Mouse (Mus musculus) cerebral cortex, adult 2 months (tissue): ENCODE results near the gene Olfr1375.

Experiments used
- WGBS: fragments of 180-500 bp; shearing (Covaris S2); methylation state at CpG from one replicate; pipeline ENCODE4 v1.1.7; 2018; 5-methylcytosine and 5-hydroxymethylcytosine counted together

The Olfr1375 gene

GRCm38 (mm10) chr11:51047809-51048208, at the start of gene Olfr1375:
TSS of gene Olfr1375 (plus strand) at chr11:51048109.
- WGBS = 75% methylated on average over 3 of the region's 3 CpGs

- WGBS = 79% methylated on average over 5 of the region's 5 CpGs
Observed at GRCm38 (mm10) chr11:51003296-51003695, 44.6 kb upstream of the Olfr1375 start, which contains the start of gene Olfr51. TSS of gene Olfr51 (plus strand) at chr11:51003596.

- 72% methylated on average over 5 of the region's 5 CpGs for WGBS
Observed at GRCm38 (mm10) chr11:51011821-51012220, 36.1 kb upstream of the Olfr1375 start.

GRCm38 (mm10) chr11:51013936-51014335, 34.0 kb upstream of the Olfr1375 start, which contains the start of gene Olfr54:
TSS of gene Olfr54 (plus strand) at chr11:51014236.
- WGBS = 48% methylated on average over 1 of the region's 1 CpGs

GRCm38 (mm10) chr11:51016341-51016740, 31.6 kb upstream of the Olfr1375 start:
- WGBS = 59% methylated on average over 2 of the region's 2 CpGs

GRCm38 (mm10) chr11:51026811-51027210, 21.1 kb upstream of the Olfr1375 start:
- 78% methylated on average over 11 of the region's 11 CpGs for WGBS

- whole genome bisulfite sequencing = 80% methylated on average over 8 of the region's 8 CpGs
Observed at GRCm38 (mm10) chr11:51029381-51029780, 18.5 kb upstream of the Olfr1375 start.

- 89% methylated on average over 2 of the region's 2 CpGs for WGBS
Observed at GRCm38 (mm10) chr11:51030225-51030624, 17.7 kb upstream of the Olfr1375 start.

- WGBS = 31% methylated on average over 1 of the region's 1 CpGs
Observed at GRCm38 (mm10) chr11:51032851-51033250, 15.1 kb upstream of the Olfr1375 start.

- 87% methylated on average over 2 of the region's 2 CpGs for WGBS
Observed at GRCm38 (mm10) chr11:51035951-51036350, 12.0 kb upstream of the Olfr1375 start.

- 81% methylated on average over 3 of the region's 3 CpGs for WGBS
Observed at GRCm38 (mm10) chr11:51044776-51045175, 3.1 kb upstream of the Olfr1375 start.

- WGBS = 74% methylated on average over 2 of the region's 2 CpGs
Observed at GRCm38 (mm10) chr11:51051678-51052077, 3.8 kb downstream of the Olfr1375 start.

GRCm38 (mm10) chr11:51053230-51053629, 5.3 kb downstream of the Olfr1375 start:
- 62% methylated on average over 3 of the region's 3 CpGs for WGBS

- under 1% methylated on average over 32 of the region's 32 CpGs for WGBS
Observed at GRCm38 (mm10) chr11:51059151-51059571, 11.3 kb downstream of the Olfr1375 start, which contains the start of gene Zfp354a. TSS of gene Zfp354a (plus strand) at chr11:51059257.

GRCm38 (mm10) chr11:51059640-51060039, 11.7 kb downstream of the Olfr1375 start:
- WGBS = 11% methylated on average over 14 of the region's 14 CpGs

- WGBS = 97% methylated on average over 6 of the region's 6 CpGs
Observed at GRCm38 (mm10) chr11:51060981-51061380, 13.1 kb downstream of the Olfr1375 start.

- WGBS = 83% methylated on average over 7 of the region's 7 CpGs
Observed at GRCm38 (mm10) chr11:51063276-51063675, 15.4 kb downstream of the Olfr1375 start.

GRCm38 (mm10) chr11:51063841-51064240, 15.9 kb downstream of the Olfr1375 start:
- 46% methylated on average over 8 of the region's 8 CpGs for WGBS

GRCm38 (mm10) chr11:51084527-51084926, 36.6 kb downstream of the Olfr1375 start:
- WGBS = 38% methylated on average over 7 of the region's 7 CpGs

GRCm38 (mm10) chr11:51085269-51085668, 37.4 kb downstream of the Olfr1375 start:
- WGBS = 43% methylated on average over 13 of the region's 13 CpGs
